Mouse (Mus musculus) megakaryocyte, embryonic 14.5 days (primary cell): ENCODE data around the gene Ubqln4.

Experiments used
- FLI1 ChIP-seq: IDR thresholded peaks from 2 replicates; pipeline ENCODE4 v1.6.1; 2012; ENCODE audit warnings: low read length, inconsistent platforms, mixed read lengths
- GATA1 ChIP-seq: IDR thresholded peaks from 3 replicates; pipeline ENCODE4 v1.6.1; 2012; ENCODE audit warnings: mixed read lengths, low read length, inconsistent platforms, borderline replicate concordance

- no peak for TF ChIP-seq GATA1
- TF ChIP-seq FLI1: no peak
These were observed 13.5 kb upstream of the Ubqln4 start for GRCm38 (mm10) chr3:88540085-88540484.
